Mouse (Mus musculus): ENCODE data around the gene Copg1. TPM values are rescaled to one million over a fixed set of nuclear protein-coding genes. Genes with fewer than 3 reads are reported as not detected.

The Copg1 gene
- polyA plus RNA-seq, 1 experiment from 2014 or later = 75.6 TPM

- no peak overlapping the region for H3K9ac ChIP-seq (ENCODE audit: low read length)
- no peak overlapping the region for H3K27ac ChIP-seq (replicated peaks)
- no peak for ATAC-seq (ENCODE audit: low FRiP score, low TSS enrichment)
- no peaks in the 10 kb centered on the region for H3K27me3 ChIP-seq (ENCODE audit: control insufficient read depth, insufficient read depth, low read length)
- TF ChIP-seq CTCF (IDR thresholded peaks at IDR 0.05; ENCODE audit: low read depth) = no peak
- no peak overlapping the region for H3K4me3 ChIP-seq (ENCODE audit: low read depth, low read length)
- no peaks in the 10 kb centered on the region for H3K4me1 ChIP-seq (replicated peaks; ENCODE audit: control insufficient read depth, insufficient read depth)
- no peaks in the 10 kb centered on the region for H3K9me3 ChIP-seq (ENCODE audit: control insufficient read depth, low read length)
- no peak overlapping the region for H3K4me2 ChIP-seq (replicated peaks; ENCODE audit: low read depth)
- peaks cover 56% of the 10 kb centered on the region for H3K36me3 ChIP-seq (ENCODE audit: control insufficient read depth, insufficient read depth, low read length)
- WGBS = 88% methylated on average over 7 of the region's 7 CpGs
- DNase-seq (ENCODE audit: low spot score) = no peak
Observed at GRCm38 (mm10) chr6:87893931-87894330, 6.3 kb downstream of the Copg1 start.

- Histone ChIP-seq H3K4me1 (replicated peaks; ENCODE audit: control insufficient read depth, insufficient read depth) (no peaks in the 10 kb centered on the region), H3K9ac (ENCODE audit: low read length) (no peak overlapping the region), H3K4me2 (replicated peaks; ENCODE audit: low read depth) (no peak overlapping the region), H3K27me3 (ENCODE audit: control insufficient read depth, insufficient read depth, low read length) (no peaks in the 10 kb centered on the region), H3K4me3 (ENCODE audit: low read depth, low read length) (no peak overlapping the region), H3K27ac (replicated peaks) (no peak overlapping the region), H3K36me3 (ENCODE audit: control insufficient read depth, insufficient read depth, low read length) (peaks cover 58% of the 10 kb centered on the region), H3K9me3 (ENCODE audit: control insufficient read depth, low read length) (no peaks in the 10 kb centered on the region)
- peak; percentile 78 for ATAC-seq (ENCODE audit: low FRiP score, low TSS enrichment)
- 81% methylated on average over 10 of the region's 10 CpGs for WGBS
- DNase-seq (ENCODE audit: low spot score) = peak; percentile 34
- TF ChIP-seq EP300 (optimal IDR thresholded peaks at IDR 0.05) (no peak), CTCF (IDR thresholded peaks at IDR 0.05; ENCODE audit: low read depth) (no peak)
Observed at GRCm38 (mm10) chr6:87898028-87898427, 10.4 kb downstream of the Copg1 start.

- Histone ChIP-seq H3K4me3 (ENCODE audit: low read depth, low read length) (no peak overlapping the region), H3K27ac (replicated peaks) (no peak overlapping the region), H3K27me3 (ENCODE audit: control insufficient read depth, insufficient read depth, low read length) (no peaks in the 10 kb centered on the region), H3K4me1 (replicated peaks; ENCODE audit: control insufficient read depth, insufficient read depth) (no peaks in the 10 kb centered on the region), H3K9ac (ENCODE audit: low read length) (no peak overlapping the region), H3K36me3 (ENCODE audit: control insufficient read depth, insufficient read depth, low read length) (peaks cover 55% of the 10 kb centered on the region), H3K4me2 (replicated peaks; ENCODE audit: low read depth) (no peak overlapping the region), H3K9me3 (ENCODE audit: control insufficient read depth, low read length) (no peaks in the 10 kb centered on the region)
- DNase-seq (ENCODE audit: low spot score) = no peak
- TF ChIP-seq EP300 (optimal IDR thresholded peaks at IDR 0.05) (no peak), CTCF (IDR thresholded peaks at IDR 0.05; ENCODE audit: low read depth) (peak; percentile 69)
- ATAC-seq (ENCODE audit: low FRiP score, low TSS enrichment) = no peak
- 66% methylated on average over 5 of the region's 5 CpGs for WGBS
Observed at GRCm38 (mm10) chr6:87906632-87907031, 19.0 kb downstream of the Copg1 start.

GRCm38 (mm10) chr6:87909181-87909580 is 21.6 kb downstream of the Copg1 start:
- Histone ChIP-seq H3K4me3 (ENCODE audit: low read depth, low read length) (no peak overlapping the region), H3K9ac (ENCODE audit: low read length) (no peak overlapping the region), H3K9me3 (ENCODE audit: control insufficient read depth, low read length) (no peaks in the 10 kb centered on the region), H3K27me3 (ENCODE audit: control insufficient read depth, insufficient read depth, low read length) (no peaks in the 10 kb centered on the region), H3K4me1 (replicated peaks; ENCODE audit: control insufficient read depth, insufficient read depth) (no peaks in the 10 kb centered on the region), H3K4me2 (replicated peaks; ENCODE audit: low read depth) (no peak overlapping the region), H3K27ac (replicated peaks) (no peak overlapping the region), H3K36me3 (ENCODE audit: control insufficient read depth, insufficient read depth, low read length) (peaks cover 47% of the 10 kb centered on the region)
- no peak for TF ChIP-seq EP300 (optimal IDR thresholded peaks at IDR 0.05)
- no peak for TF ChIP-seq CTCF (IDR thresholded peaks at IDR 0.05; ENCODE audit: low read depth)
- DNase-seq (ENCODE audit: low spot score) (no peak), ATAC-seq (ENCODE audit: low FRiP score, low TSS enrichment) (no peak)
- WGBS = 90% methylated on average over 6 of the region's 6 CpGs

- Histone ChIP-seq H3K36me3 (ENCODE audit: control insufficient read depth, insufficient read depth, low read length) (peaks cover 33% of the 10 kb centered on the region), H3K9me3 (ENCODE audit: control insufficient read depth, low read length) (no peaks in the 10 kb centered on the region), H3K4me3 (ENCODE audit: low read depth, low read length) (no peak overlapping the region), H3K9ac (ENCODE audit: low read length) (no peak overlapping the region), H3K27ac (replicated peaks) (no peak overlapping the region), H3K4me2 (replicated peaks; ENCODE audit: low read depth) (no peak overlapping the region), H3K4me1 (replicated peaks; ENCODE audit: control insufficient read depth, insufficient read depth) (peaks cover 2% of the 10 kb centered on the region; the same call in 1 of the 2 replicates), H3K27me3 (ENCODE audit: control insufficient read depth, insufficient read depth, low read length) (no peaks in the 10 kb centered on the region)
- 79% methylated on average over 6 of the region's 6 CpGs for WGBS
- no peak for ATAC-seq (ENCODE audit: low FRiP score, low TSS enrichment)
- DNase-seq (ENCODE audit: low spot score) = no peak
- no peak for TF ChIP-seq CTCF (IDR thresholded peaks at IDR 0.05; ENCODE audit: low read depth)
- no peak for TF ChIP-seq EP300 (optimal IDR thresholded peaks at IDR 0.05)
Observed at GRCm38 (mm10) chr6:87911559-87911958, 23.9 kb downstream of the Copg1 start.

- TF ChIP-seq EP300 (optimal IDR thresholded peaks at IDR 0.05) = no peak
- no peak for TF ChIP-seq CTCF (IDR thresholded peaks at IDR 0.05; ENCODE audit: low read depth)
- under 1% methylated on average over 49 of the region's 62 CpGs for WGBS
- Histone ChIP-seq H3K4me2 (replicated peaks; ENCODE audit: low read depth) (peak within 1 kb of the TSS; percentile 88), H3K9me3 (ENCODE audit: control insufficient read depth, low read length) (no peaks in the 10 kb centered on the region), H3K27ac (replicated peaks) (peak within 1 kb of the TSS; percentile 86), H3K9ac (ENCODE audit: low read length) (peak within 1 kb of the TSS; percentile 84), H3K36me3 (ENCODE audit: control insufficient read depth, insufficient read depth, low read length) (peaks cover 17% of the 10 kb centered on the region), H3K4me1 (replicated peaks; ENCODE audit: control insufficient read depth, insufficient read depth) (peaks cover 2% of the 10 kb centered on the region; the same call in 1 of the 2 replicates), H3K4me3 (ENCODE audit: low read depth, low read length) (peak within 1 kb of the TSS; percentile 79), H3K27me3 (ENCODE audit: control insufficient read depth, insufficient read depth, low read length) (no peaks in the 10 kb centered on the region)
- peak; percentile 87 for ATAC-seq (ENCODE audit: low FRiP score, low TSS enrichment)
- DNase-seq (ENCODE audit: low spot score) = peak; percentile 92
Observed at GRCm38 (mm10) chr6:87913661-87914325, 26.2 kb downstream of the Copg1 start, which contains the start of gene Hmces. Hmces (plus strand) TSS chr6:87913935.
